Mouse (Mus musculus): ENCODE data around the gene Ifnar1. TPM values are rescaled to one million over a fixed set of nuclear protein-coding genes. Genes with fewer than 3 reads are reported as not detected.
"Not testable (repeated sequence)": the region's sequence is repeated elsewhere in the genome, so short reads cannot be mapped to it uniquely, and the experiment has no call there.

The Ifnar1 gene
- 35.5 and 36.2 TPM in 2 replicates for polyA plus RNA-seq (2012; rRNA removed)

DNA sequence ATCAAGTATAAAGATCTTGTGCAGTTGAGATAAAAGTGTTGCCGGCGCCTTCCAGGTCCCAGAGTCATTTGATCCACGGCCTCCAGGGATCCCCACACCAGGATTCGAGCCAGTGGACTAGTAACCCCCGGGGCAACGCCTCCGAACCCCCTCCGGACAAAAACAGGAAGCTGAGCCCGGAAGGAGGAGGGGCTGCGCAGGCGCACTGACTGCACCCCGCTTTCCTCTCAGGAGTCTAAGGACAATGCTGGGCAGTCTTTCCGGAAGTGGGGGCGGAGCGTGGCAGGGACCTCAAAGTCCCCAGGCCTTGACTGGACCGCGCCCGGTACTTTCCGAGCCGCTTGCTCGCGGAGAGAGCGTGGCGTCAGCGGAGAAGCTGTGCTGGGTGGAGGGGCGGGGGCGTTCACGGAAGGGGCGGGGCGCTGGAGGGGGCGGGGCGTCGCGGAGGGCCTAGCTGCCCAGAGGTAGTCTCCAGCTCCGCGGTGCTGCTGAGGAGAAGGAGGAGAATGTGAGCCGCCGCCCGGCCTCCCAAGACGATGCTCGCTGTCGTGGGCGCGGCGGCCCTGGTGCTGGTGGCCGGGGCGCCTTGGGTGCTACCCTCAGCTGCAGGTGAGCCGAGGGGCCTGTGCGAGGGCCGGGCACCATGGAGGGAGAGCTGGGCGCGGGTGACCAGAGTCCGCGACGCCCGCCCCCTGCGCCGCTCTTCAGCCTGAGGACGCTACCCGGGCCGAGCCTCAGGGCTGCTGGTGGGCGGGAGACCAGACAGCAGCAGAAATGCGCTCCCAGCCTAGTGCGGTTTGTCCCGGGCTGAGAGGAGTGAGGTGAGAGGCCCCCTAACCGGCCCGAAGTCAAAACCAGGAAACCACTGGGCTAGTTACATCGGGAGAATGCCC is at the start of gene Ifnar1:
Gene Ifnar1, plus strand, starts transcription at position 431 of the 893 bp plus-strand sequence.
- TF ChIP-seq CTCF (IDR thresholded peaks at IDR 0.05; ENCODE audit: extremely low read depth, insufficient read depth, low read length) (no peak), POLR2A (IDR thresholded peaks at IDR 0.05; ENCODE audit: extremely low read depth, insufficient read depth, low read length) (peak; percentile 81)
- peak within 1 kb of the TSS; percentile 91 for H3K27ac ChIP-seq (ENCODE audit: insufficient read depth, low read length)
- peak within 1 kb of the TSS; percentile 32 for H3K4me3 ChIP-seq (ENCODE audit: insufficient read depth, low read length)
- H3K4me1 ChIP-seq (ENCODE audit: control insufficient read depth, insufficient read depth, low read length) = peaks cover 4% of the 10 kb centered on the region

DNA sequence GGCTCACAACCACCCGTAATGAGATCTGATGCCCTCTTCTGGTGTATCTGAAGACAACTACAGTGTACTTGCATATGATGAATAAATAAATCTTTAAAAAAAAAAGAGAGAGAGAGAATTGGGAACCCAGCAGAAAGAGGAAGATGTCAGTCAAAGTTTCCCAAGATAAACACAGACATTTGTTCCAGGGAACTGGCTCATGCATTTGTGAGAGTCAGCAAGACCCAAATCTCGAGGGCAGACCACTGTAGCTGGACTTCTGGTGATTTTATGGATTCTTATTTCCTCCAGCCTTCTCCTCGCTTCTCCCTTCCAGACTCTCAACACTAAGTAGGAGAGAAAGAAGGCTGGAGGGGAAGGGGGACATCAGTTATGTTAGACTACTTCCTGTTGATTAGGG is 47.0 kb upstream of the Ifnar1 start:
- H3K27ac ChIP-seq (ENCODE audit: insufficient read depth, low read length) = no peak overlapping the region
- H3K4me1 ChIP-seq (ENCODE audit: control insufficient read depth, insufficient read depth, low read length) = peaks cover 4% of the 10 kb centered on the region
- H3K4me3 ChIP-seq (ENCODE audit: insufficient read depth, low read length) = no peak overlapping the region
- TF ChIP-seq CTCF (IDR thresholded peaks at IDR 0.05; ENCODE audit: extremely low read depth, insufficient read depth, low read length) (no peak), POLR2A (IDR thresholded peaks at IDR 0.05; ENCODE audit: extremely low read depth, insufficient read depth, low read length) (no peak)

DNA sequence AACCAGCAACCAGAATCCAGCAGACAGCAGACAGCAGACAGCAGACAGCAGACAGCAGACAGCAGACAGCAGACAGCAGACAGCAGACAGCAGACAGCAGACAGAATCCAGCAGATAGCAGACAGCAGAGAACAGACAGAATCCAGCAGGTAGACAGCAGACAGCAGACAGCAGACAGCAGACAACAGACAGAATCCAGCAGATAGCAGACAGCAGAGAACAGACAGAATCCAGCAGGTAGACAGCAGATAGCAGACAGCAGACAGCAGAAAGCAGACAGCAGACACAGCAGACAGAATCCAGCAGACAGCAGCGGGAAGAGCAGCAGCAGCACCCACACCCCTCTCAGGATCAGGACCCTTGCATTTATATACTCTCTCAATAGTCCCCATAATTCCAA is 46.4 kb upstream of the Ifnar1 start:
- not testable (repeated sequence) for H3K4me1 ChIP-seq (ENCODE audit: control insufficient read depth, insufficient read depth, low read length); H3K4me3 ChIP-seq (ENCODE audit: insufficient read depth, low read length); H3K27ac ChIP-seq (ENCODE audit: insufficient read depth, low read length)

DNA sequence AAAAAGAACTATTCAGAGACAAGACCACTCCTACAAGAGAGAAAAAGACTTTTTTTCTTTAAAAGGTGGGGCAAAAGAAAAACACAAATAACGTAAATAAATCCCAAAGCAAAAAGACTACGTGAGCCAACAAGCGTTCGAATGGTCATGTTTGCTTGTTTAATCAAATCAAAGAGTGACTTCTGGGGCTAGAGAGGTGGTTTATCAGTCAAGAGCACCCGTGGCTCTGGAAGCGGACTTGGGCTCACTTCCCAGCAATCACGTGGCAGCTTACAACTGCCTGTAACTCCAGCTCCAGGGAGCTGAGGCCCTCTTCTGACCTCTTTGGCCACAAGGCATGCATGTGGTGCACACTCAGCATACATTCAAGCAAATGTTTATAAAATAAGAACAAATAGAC is 43.7 kb upstream of the Ifnar1 start:
- Histone ChIP-seq H3K27ac (ENCODE audit: insufficient read depth, low read length) (peak overlapping the region; percentile 72), H3K4me1 (ENCODE audit: control insufficient read depth, insufficient read depth, low read length) (peaks cover 4% of the 10 kb centered on the region), H3K4me3 (ENCODE audit: insufficient read depth, low read length) (no peak overlapping the region)
- TF ChIP-seq POLR2A (IDR thresholded peaks at IDR 0.05; ENCODE audit: extremely low read depth, insufficient read depth, low read length) (no peak), CTCF (IDR thresholded peaks at IDR 0.05; ENCODE audit: extremely low read depth, insufficient read depth, low read length) (peak; percentile 21; the same call in 1 of the 2 replicates)

DNA sequence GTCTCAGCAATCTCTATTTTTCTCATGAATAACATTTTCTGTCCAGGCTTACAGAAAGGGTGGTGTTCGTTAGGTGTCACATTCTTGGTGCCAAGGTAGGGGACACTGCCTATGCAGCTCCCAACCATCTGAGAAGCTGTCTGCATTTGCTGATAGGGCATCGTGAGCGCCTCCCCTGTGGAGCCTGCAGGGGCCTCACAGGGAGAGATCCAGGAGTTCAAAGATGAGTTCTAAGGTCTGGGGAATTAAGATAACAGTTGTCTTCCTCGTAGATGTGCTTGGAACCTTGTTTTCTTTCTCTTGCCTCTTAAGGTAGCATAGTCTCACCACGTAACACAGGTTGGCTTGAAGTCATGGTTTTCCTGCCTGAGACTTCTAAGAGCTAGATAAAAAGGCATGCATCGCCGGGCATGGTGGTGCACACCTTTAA is 43.2 kb upstream of the Ifnar1 start:
- Histone ChIP-seq H3K4me3 (ENCODE audit: insufficient read depth, low read length) (no peak overlapping the region), H3K4me1 (ENCODE audit: control insufficient read depth, insufficient read depth, low read length) (peaks cover 4% of the 10 kb centered on the region), H3K27ac (ENCODE audit: insufficient read depth, low read length) (no peak overlapping the region)
- no peak for TF ChIP-seq POLR2A (IDR thresholded peaks at IDR 0.05; ENCODE audit: extremely low read depth, insufficient read depth, low read length)
- no peak for TF ChIP-seq CTCF (IDR thresholded peaks at IDR 0.05; ENCODE audit: extremely low read depth, insufficient read depth, low read length)

DNA sequence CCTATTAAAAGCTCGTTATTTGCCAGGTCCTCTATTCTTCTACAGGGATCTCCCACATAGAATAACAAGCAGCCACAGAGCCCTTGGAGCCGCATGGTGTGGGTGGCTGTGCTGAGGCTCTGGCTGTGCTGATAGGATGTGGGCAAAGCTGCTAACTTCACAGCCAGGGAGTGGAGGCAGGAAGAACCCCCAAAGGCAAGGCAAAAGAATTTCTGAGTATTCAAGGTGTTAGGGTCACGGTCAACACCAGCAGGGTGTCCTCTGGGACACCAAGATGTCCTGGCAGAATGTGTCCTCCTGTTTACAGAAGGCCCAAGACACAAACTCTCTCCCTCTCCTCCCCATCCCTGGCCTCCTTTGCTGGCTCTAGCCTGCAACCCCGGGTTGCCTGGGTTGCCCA is 42.6 kb upstream of the Ifnar1 start:
- no peak overlapping the region for H3K4me3 ChIP-seq (ENCODE audit: insufficient read depth, low read length)
- H3K27ac ChIP-seq (ENCODE audit: insufficient read depth, low read length) = no peak overlapping the region
- TF ChIP-seq POLR2A (IDR thresholded peaks at IDR 0.05; ENCODE audit: extremely low read depth, insufficient read depth, low read length) (no peak), CTCF (IDR thresholded peaks at IDR 0.05; ENCODE audit: extremely low read depth, insufficient read depth, low read length) (no peak)
- H3K4me1 ChIP-seq (ENCODE audit: control insufficient read depth, insufficient read depth, low read length) = peaks cover 4% of the 10 kb centered on the region

DNA sequence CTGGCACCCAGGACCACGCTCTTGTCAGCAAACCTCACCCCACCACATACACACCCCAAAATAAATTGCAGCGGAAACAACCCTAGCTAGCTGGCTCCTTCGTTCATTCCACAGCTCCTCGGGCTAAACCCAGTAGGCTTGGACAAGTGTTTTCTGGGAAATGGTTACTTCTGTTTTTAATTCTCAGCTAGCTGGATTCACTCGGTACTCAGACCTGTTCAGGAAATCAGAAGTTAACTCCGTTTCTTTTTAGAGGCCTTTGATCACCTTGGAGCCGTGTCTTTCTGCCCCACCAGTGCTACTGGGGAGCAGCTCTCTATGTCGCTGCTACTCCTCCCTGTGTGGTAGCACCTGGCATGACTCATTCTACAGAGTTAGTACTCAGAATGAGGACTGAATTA is 41.8 kb upstream of the Ifnar1 start:
- TF ChIP-seq POLR2A (IDR thresholded peaks at IDR 0.05; ENCODE audit: extremely low read depth, insufficient read depth, low read length) (no peak), CTCF (IDR thresholded peaks at IDR 0.05; ENCODE audit: extremely low read depth, insufficient read depth, low read length) (no peak)
- Histone ChIP-seq H3K27ac (ENCODE audit: insufficient read depth, low read length) (no peak overlapping the region), H3K4me1 (ENCODE audit: control insufficient read depth, insufficient read depth, low read length) (peaks cover 4% of the 10 kb centered on the region), H3K4me3 (ENCODE audit: insufficient read depth, low read length) (no peak overlapping the region)

DNA sequence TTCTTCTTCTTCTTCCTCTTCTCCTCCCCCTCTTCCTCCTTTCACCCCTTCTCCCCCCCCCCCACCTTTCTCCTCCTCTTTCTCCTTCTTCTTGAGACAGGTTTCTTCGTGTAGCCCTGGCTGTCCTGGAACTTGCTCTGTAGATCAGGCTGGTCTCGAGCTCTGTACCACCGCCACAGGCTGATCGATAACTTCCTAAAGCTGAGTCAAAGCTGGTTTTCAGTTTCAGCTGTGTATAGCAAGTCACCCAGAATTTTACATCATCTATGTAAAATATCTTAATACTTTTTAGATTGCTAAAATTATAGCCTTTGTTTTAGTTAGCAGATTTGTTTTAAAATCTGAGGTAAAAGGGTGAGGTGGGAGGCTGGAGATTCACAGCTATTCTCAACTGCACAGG is 40.2 kb upstream of the Ifnar1 start:
- H3K4me3 ChIP-seq (ENCODE audit: insufficient read depth, low read length) = no peak overlapping the region
- peaks cover 4% of the 10 kb centered on the region for H3K4me1 ChIP-seq (ENCODE audit: control insufficient read depth, insufficient read depth, low read length)
- TF ChIP-seq CTCF (IDR thresholded peaks at IDR 0.05; ENCODE audit: extremely low read depth, insufficient read depth, low read length) = no peak
- no peak for TF ChIP-seq POLR2A (IDR thresholded peaks at IDR 0.05; ENCODE audit: extremely low read depth, insufficient read depth, low read length)
- H3K27ac ChIP-seq (ENCODE audit: insufficient read depth, low read length) = no peak overlapping the region

DNA sequence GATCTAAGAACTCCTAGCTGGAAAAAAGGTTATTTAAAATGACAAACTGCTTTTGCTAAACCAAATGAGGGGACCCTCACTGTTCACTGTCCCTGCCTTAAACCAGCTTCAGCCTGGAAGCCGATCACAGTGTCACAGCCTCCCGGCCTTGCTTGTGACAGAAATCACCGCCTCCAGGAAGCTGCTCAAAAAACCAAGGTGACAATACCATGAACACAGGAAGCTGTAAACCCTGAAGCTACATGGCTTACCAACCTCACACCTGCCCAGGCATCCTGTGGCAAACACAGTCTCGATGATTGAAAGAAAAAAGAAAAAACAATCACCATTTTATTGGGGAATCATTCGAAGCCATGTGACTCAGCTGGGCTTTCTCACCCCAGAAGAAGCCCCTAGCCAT is 39.5 kb upstream of the Ifnar1 start:
- Histone ChIP-seq H3K27ac (ENCODE audit: insufficient read depth, low read length) (no peak overlapping the region), H3K4me1 (ENCODE audit: control insufficient read depth, insufficient read depth, low read length) (peaks cover 4% of the 10 kb centered on the region), H3K4me3 (ENCODE audit: insufficient read depth, low read length) (no peak overlapping the region)
- TF ChIP-seq POLR2A (IDR thresholded peaks at IDR 0.05; ENCODE audit: extremely low read depth, insufficient read depth, low read length) (no peak), CTCF (IDR thresholded peaks at IDR 0.05; ENCODE audit: extremely low read depth, insufficient read depth, low read length) (no peak)

DNA sequence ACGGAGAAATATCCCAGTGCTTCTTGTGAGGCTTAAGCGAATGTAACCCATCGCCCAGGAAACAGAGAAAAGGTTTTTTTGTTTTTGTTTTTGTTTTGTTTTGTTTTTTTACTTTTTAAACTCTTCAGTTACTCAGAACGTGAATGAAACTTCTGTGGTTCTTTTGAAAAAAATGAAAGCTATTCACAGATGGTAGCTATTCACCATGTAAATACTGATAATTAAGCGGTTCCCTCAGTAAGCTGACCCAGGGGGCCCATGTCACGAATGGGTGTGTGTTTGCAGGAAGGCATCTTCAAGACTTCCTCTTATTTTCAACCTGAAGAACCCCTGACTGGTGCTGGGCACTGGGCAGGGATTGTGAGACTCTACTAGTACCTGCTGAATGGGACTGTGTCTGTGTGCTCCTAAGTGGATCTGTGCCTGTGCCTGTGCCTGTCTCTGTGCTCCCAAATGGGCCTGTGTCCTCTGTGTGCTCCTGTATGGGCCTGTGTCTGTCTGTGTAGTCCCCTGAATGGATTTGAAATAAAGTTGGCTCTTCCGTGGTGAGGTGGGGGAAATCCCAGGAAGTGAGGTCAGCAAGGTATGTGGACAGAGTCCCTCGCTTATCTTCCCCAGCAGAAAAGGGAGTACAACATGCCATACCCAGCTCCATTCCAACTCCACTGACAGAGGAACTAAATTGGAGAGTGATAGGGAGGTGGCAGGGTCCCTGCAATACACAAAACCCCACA is 38.1 kb upstream of the Ifnar1 start:
- no peak for TF ChIP-seq POLR2A (IDR thresholded peaks at IDR 0.05; ENCODE audit: extremely low read depth, insufficient read depth, low read length)
- TF ChIP-seq CTCF (IDR thresholded peaks at IDR 0.05; ENCODE audit: extremely low read depth, insufficient read depth, low read length) = no peak
- Histone ChIP-seq H3K27ac (ENCODE audit: insufficient read depth, low read length) (no peak overlapping the region), H3K4me1 (ENCODE audit: control insufficient read depth, insufficient read depth, low read length) (peaks cover 4% of the 10 kb centered on the region), H3K4me3 (ENCODE audit: insufficient read depth, low read length) (no peak overlapping the region)

Measured in cortical plate, adult 2 months (tissue).